ENCODE assay signal across 8 mouse cellular contexts in the genomic region with DNA sequence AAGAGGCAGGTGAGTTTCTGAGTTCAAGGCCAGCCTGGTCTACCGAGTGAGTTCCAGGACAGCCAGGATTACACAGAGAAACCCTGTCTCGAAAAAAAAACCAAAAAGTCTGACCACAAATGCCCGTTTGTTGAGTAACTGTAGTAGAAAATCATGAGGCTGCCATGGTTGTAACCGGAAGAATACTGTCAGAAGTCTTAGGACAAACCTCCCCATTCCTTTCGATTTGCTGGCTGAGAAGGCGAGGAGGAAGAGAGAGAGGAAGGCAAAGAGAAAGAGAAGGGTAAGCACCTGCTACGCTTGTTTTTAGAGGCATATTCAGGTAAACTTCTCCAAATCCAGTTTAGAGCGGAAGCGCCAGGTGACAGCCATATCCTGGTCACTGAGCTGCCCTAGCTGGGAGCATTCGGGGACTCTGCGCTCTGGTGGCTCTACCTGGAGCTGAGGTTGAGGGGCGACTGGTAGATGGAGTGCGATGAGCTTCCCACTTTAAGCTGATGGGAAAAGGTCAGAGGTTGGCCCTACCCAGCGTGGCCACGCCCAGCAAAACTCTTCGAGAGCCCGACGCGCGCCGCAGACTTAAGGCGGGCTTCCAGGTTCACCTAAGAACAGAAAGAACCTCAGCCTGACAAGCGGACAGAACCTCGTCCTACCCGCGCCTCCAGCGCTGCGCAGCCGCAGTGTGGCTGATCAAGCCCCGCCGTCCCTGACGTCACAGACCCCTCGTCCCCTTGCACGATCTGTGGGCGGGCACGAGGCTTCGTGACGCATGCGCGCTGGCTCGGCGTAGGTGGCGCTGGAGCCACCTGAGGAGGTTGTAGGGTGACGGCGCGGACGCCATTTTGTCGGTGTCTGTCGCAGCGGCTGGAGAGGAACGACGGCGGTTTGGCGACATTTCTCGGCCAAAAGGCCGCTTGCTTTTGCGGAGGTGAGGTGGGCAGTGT. TPM values are rescaled to one million over a fixed set of nuclear protein-coding genes. Genes with fewer than 3 reads are reported as not detected.
A peak's percentile ranks its signal among the peaks of the same experiment; 100 is the strongest.
DNase-seq lines count a peak whose midpoint lies in the region; ATAC-seq and TF ChIP-seq lines count a peak whose summit lies in the region.

Gene BC049762, minus strand, starts transcription at position 705 of the 944 bp plus-strand sequence.

- H3ac ChIP-seq in C2C12 (ENCODE audit: control insufficient read depth, insufficient read length, low read depth) (peak within 1 kb of the TSS; percentile 86), myocyte (ENCODE audit: control insufficient read depth, insufficient read length) (peak within 1 kb of the TSS; percentile 76)

- ATAC-seq in heart, embryonic 11.5 days (replicated peaks; ENCODE audit: insufficient number of reproducible peaks, low FRiP score, low TSS enrichment), result peak; percentile 98
- peak; percentile 99 for ATAC-seq in kidney, embryonic 16.5 days (ENCODE audit: low FRiP score, low TSS enrichment)

- H3K36me3 ChIP-seq in C2C12 (ENCODE audit: control insufficient read depth, insufficient read depth) (peaks cover 25% of the 10 kb centered on the region), myocyte (ENCODE audit: control insufficient read depth, insufficient read depth) (peaks cover 12% of the 10 kb centered on the region)
- peaks cover 28% of the 10 kb centered on the region for H3K36me3 ChIP-seq in erythroblast, embryonic 14.5 days (ENCODE audit: control insufficient read depth)
- no peaks in the 10 kb centered on the region for H3K36me3 ChIP-seq in heart, embryonic 11.5 days (ENCODE audit: control insufficient read depth, insufficient read depth, low read length)
- no peaks in the 10 kb centered on the region for H3K36me3 ChIP-seq in kidney, embryonic 16.5 days (ENCODE audit: insufficient read depth, low read length)
- H3K36me3 ChIP-seq in liver, adult 2 months (ENCODE audit: control insufficient read depth, insufficient read depth, low read length), result peaks cover 11% of the 10 kb centered on the region
- no peaks in the 10 kb centered on the region for H3K36me3 ChIP-seq in splenic B cell, adult 2 months (ENCODE audit: control insufficient read depth, insufficient read depth, low read length, poor library complexity, severe bottlenecking)

- no peaks in the 10 kb centered on the region for H3K9me3 ChIP-seq in erythroblast, embryonic 14.5 days (ENCODE audit: control insufficient read depth, low read length)
- H3K9me3 ChIP-seq in heart, embryonic 11.5 days (replicated peaks; ENCODE audit: control insufficient read depth, low read length), result no peaks in the 10 kb centered on the region
- H3K9me3 ChIP-seq in kidney, embryonic 16.5 days (ENCODE audit: low read length), result no peaks in the 10 kb centered on the region

- DNase-seq in brain, embryonic 14.5 days (ENCODE audit: low read depth), result peak; percentile 99
- peak; percentile 92 for DNase-seq in liver, adult 2 months (ENCODE audit: extremely low read depth, low read depth, low spot score)
- peak; percentile 100 for DNase-seq in splenic B cell, adult 2 months (ENCODE audit: low read depth, low spot score)

- peak; percentile 81; the same call in 1 of the 2 replicates for TF ChIP-seq POLR2A in brain, embryonic 14.5 days (IDR thresholded peaks at IDR 0.05; ENCODE audit: borderline replicate concordance, extremely low read depth, insufficient read depth, insufficient read length, poor library complexity, severe bottlenecking)
- TF ChIP-seq POLR2A in liver, adult 2 months (IDR thresholded peaks at IDR 0.05; ENCODE audit: extremely low read depth, insufficient read depth, low read length), result peak; percentile 91
- peak; percentile 99 for TF ChIP-seq POLR2A in myocyte (IDR thresholded peaks at IDR 0.05; ENCODE audit: insufficient read length, low read depth)

- H3K79me2 ChIP-seq in C2C12 (ENCODE audit: control insufficient read depth, insufficient read depth), result peaks cover 46% of the 10 kb centered on the region
- peaks cover 15% of the 10 kb centered on the region for H3K79me2 ChIP-seq in liver, adult 2 months (ENCODE audit: control insufficient read depth, insufficient read depth, low read length)
- peaks cover 45% of the 10 kb centered on the region for H3K79me2 ChIP-seq in myocyte (ENCODE audit: control insufficient read depth, insufficient read depth)

- peak within 1 kb of the TSS; percentile 94 for H3K4me2 ChIP-seq in heart, embryonic 11.5 days
- H3K4me2 ChIP-seq in kidney, embryonic 16.5 days (replicated peaks; ENCODE audit: low read depth, low read length), result peak within 1 kb of the TSS; percentile 83
- H3K4me2 ChIP-seq in myocyte (ENCODE audit: low read depth), result peak within 1 kb of the TSS; percentile 96

- no peak for TF ChIP-seq CTCF in C2C12 (IDR thresholded peaks at IDR 0.05; ENCODE audit: control insufficient read depth, insufficient read depth, insufficient read length)
- TF ChIP-seq CTCF in brain, embryonic 14.5 days (IDR thresholded peaks at IDR 0.05; ENCODE audit: borderline replicate concordance, extremely low read depth, insufficient read depth, insufficient read length), result 0 out of 2 replicates have a peak, but pooled peaks have one; percentile 6
- TF ChIP-seq CTCF in liver, adult 2 months (IDR thresholded peaks at IDR 0.05; ENCODE audit: low read depth, low read length), result no peak

- H3K27me3 ChIP-seq in C2C12 (ENCODE audit: control insufficient read depth, insufficient read depth, insufficient read length) (no peaks in the 10 kb centered on the region), myocyte (ENCODE audit: control insufficient read depth, insufficient read depth, insufficient read length) (no peaks in the 10 kb centered on the region)
- H3K27me3 ChIP-seq in erythroblast, embryonic 14.5 days (ENCODE audit: control insufficient read depth), result peaks cover 19% of the 10 kb centered on the region
- H3K27me3 ChIP-seq in heart, embryonic 11.5 days (ENCODE audit: control insufficient read depth, insufficient read depth, low read length), result no peaks in the 10 kb centered on the region
- H3K27me3 ChIP-seq in kidney, embryonic 16.5 days (ENCODE audit: insufficient read depth, low read length), result no peaks in the 10 kb centered on the region
- H3K27me3 ChIP-seq in liver, adult 2 months (ENCODE audit: control insufficient read depth, insufficient read depth, low read length), result no peaks in the 10 kb centered on the region
- H3K27me3 ChIP-seq in splenic B cell, adult 2 months (ENCODE audit: control insufficient read depth, insufficient read depth, low read length, poor library complexity, severe bottlenecking), result no peaks in the 10 kb centered on the region

- peaks cover 44% of the 10 kb centered on the region for H3K79me3 ChIP-seq in C2C12 (ENCODE audit: low read depth)

- 10% methylated on average over 57 of the region's 57 CpGs for WGBS in heart, embryonic 11.5 days (ENCODE audit: insufficient replicate concordance)
- WGBS in kidney, embryonic 16.5 days, result 8% methylated on average over 57 of the region's 57 CpGs
- 4% methylated on average over 57 of the region's 57 CpGs for WGBS in liver, adult 2 months

- peak within 1 kb of the TSS; percentile 99 for H3K9ac ChIP-seq in heart, embryonic 11.5 days (ENCODE audit: low read depth, low read length)
- peak within 1 kb of the TSS; percentile 98 for H3K9ac ChIP-seq in kidney, embryonic 16.5 days (replicated peaks; ENCODE audit: low read length)
- peak within 1 kb of the TSS; percentile 96 for H3K9ac ChIP-seq in liver, adult 2 months (ENCODE audit: low read depth, low read length)

- peak within 1 kb of the TSS; percentile 93 for H3K4me3 ChIP-seq in C2C12 (ENCODE audit: insufficient read depth, poor library complexity, severe bottlenecking)
- H3K4me3 ChIP-seq in erythroblast, embryonic 14.5 days (replicated peaks), result peak within 1 kb of the TSS; percentile 92
- H3K4me3 ChIP-seq in heart, embryonic 11.5 days (ENCODE audit: low read depth, low read length), result peak within 1 kb of the TSS; percentile 97
- peak within 1 kb of the TSS; percentile 96 for H3K4me3 ChIP-seq in kidney, embryonic 16.5 days (ENCODE audit: low read length)
- peak within 1 kb of the TSS; percentile 85 for H3K4me3 ChIP-seq in liver, adult 2 months (ENCODE audit: insufficient read depth, low read depth, low read length)
- peak within 1 kb of the TSS; percentile 90 for H3K4me3 ChIP-seq in myocyte

- peaks cover 47% of the 10 kb centered on the region for H3K4me1 ChIP-seq in erythroblast, embryonic 14.5 days (ENCODE audit: control insufficient read depth)
- peaks cover 9% of the 10 kb centered on the region; the same call in 1 of the 2 replicates for H3K4me1 ChIP-seq in heart, embryonic 11.5 days (ENCODE audit: control insufficient read depth, insufficient read depth, low read length)
- peaks cover 21% of the 10 kb centered on the region for H3K4me1 ChIP-seq in kidney, embryonic 16.5 days (ENCODE audit: insufficient read depth, low read length)
- peaks cover 15% of the 10 kb centered on the region for H3K4me1 ChIP-seq in liver, adult 2 months (ENCODE audit: control insufficient read depth, insufficient read depth, low read length)

- H3K27ac ChIP-seq in heart, embryonic 11.5 days (ENCODE audit: low read depth, low read length), result peak within 1 kb of the TSS; percentile 95
- H3K27ac ChIP-seq in kidney, embryonic 16.5 days (ENCODE audit: low read length), result peak within 1 kb of the TSS; percentile 94
- H3K27ac ChIP-seq in liver, adult 2 months (replicated peaks; ENCODE audit: insufficient read depth, low read depth, low read length), result peak within 1 kb of the TSS; percentile 98

TF ChIP-seq in C2C12, 6 proteins besides CTCF, POLR2A, EP300 and RAD21 (continues in another document):
- no peak for TF ChIP-seq CEBPB (IDR thresholded peaks at IDR 0.05; ENCODE audit: low read depth)
- no peak for TF ChIP-seq FOSL1 (IDR thresholded peaks at IDR 0.05; ENCODE audit: insufficient read depth, low read length, poor library complexity, severe bottlenecking)
- TF ChIP-seq MAX (IDR thresholded peaks at IDR 0.05), result peak; percentile 89
- no peak for TF ChIP-seq MYOD1 (IDR thresholded peaks at IDR 0.05; ENCODE audit: control insufficient read depth, insufficient read length, low read depth)

TF ChIP-seq in myocyte, 11 proteins besides CTCF, POLR2A, EP300 and RAD21 (continues in another document):
- peak; percentile 98 for TF ChIP-seq POLR2AphosphoS2 (IDR thresholded peaks at IDR 0.05; ENCODE audit: insufficient read length, low read depth)
- TF ChIP-seq USF1 (IDR thresholded peaks at IDR 0.05; ENCODE audit: low read depth), result peak; percentile 14
- TF ChIP-seq MYOG (IDR thresholded peaks at IDR 0.05; ENCODE audit: control insufficient read depth in 1 of 3, insufficient read depth in 1 of 3, insufficient read length in 2 of 3, low read depth in 2 of 3), result peak in 2 of 3 experiments; percentile 14 to 53
- peak; percentile 20 for TF ChIP-seq REST (IDR thresholded peaks at IDR 0.05; ENCODE audit: insufficient read depth, insufficient read length)
- TF ChIP-seq E2F4 (IDR thresholded peaks at IDR 0.05; ENCODE audit: insufficient read depth), result no peak

RNA-seq across cellular contexts. Expression of gene BC049762, which starts in this region (rescaled TPM):
- polyA plus RNA-seq in C2C12 (2012; fragmentation: generic; extraction: Trizol) (0.05 TPM), myocyte (2012; fragmentation: generic; extraction: Trizol) (not detected)
- polyA plus RNA-seq in brain, embryonic 14.5 days (2012; rRNA removed), result 0.19 TPM in 2 replicates
- polyA plus RNA-seq in erythroblast, embryonic 14.5 days (2012), result not detected in 2 replicates
- polyA plus RNA-seq in heart, embryonic 11.5 days (2014; fragmentation: Nextera tagmentation; extraction: Ambion mirVana), result 0.36 TPM in 1 of 2 replicates, not detected in the other
- 0.21 and 0.29 TPM in 2 replicates for polyA plus RNA-seq in kidney, embryonic 16.5 days (2015; fragmentation: Nextera tagmentation; extraction: Ambion mirVana)
- total RNA-seq in liver, adult 2 months (2014; rRNA removed), result 0.60 and 1.3 TPM in 2 replicates
- 0.37 and 0.50 TPM in 2 replicates for polyA plus RNA-seq in liver, adult 2 months (2012; rRNA removed)

Comparison
In these comparisons a context has a peak if more than half of its experiments do, and no peak if none do; other contexts are left out.
1. Peak in every context shown above with its lines: DNase-seq, ATAC-seq, H3K4me3 ChIP-seq and H3K27ac ChIP-seq.
2. Peak in DNase-seq in brain, embryonic 14.5 days; RNA of the gene not detected or under 1 TPM.
3. Peak in ATAC-seq, H3K4me3 ChIP-seq, H3K27ac ChIP-seq, H3K9ac ChIP-seq and H3K4me2 ChIP-seq in heart, embryonic 11.5 days; RNA of the gene not detected or under 1 TPM.
4. Peak in ATAC-seq, H3K4me3 ChIP-seq, H3K27ac ChIP-seq, H3K9ac ChIP-seq and H3K4me2 ChIP-seq in kidney, embryonic 16.5 days; RNA of the gene not detected or under 1 TPM.